Mouse (Mus musculus) limb, embryonic 10.5 days (tissue): Measurements from ENCODE around the gene Ap1g2. TPM values are rescaled to one million over a fixed set of nuclear protein-coding genes. Genes with fewer than 3 reads are reported as not detected.

Experiments
- DNase-seq: peaks from one replicate; pipeline ENCODE4 v3.0.0-alpha.2; 2017; ENCODE audit warnings: low spot score
- H3K27ac ChIP-seq: fragments of 300-500 bp; sonication (generic); 2 replicates; pipeline ENCODE4 v1.5.1; 2016; ENCODE audit warnings: mild to moderate bottlenecking
- H3K27me3 ChIP-seq: fragments of 300-500 bp; sonication (generic); 2 replicates; pipeline ENCODE4 v1.6.1; 2016; ENCODE audit warnings: low read depth, mild to moderate bottlenecking; ENCODE audit not compliant: poor library complexity, severe bottlenecking
- H3K36me3 ChIP-seq: fragments of 300-500 bp; sonication (generic); 2 replicates; pipeline ENCODE4 v1.6.1; 2016; ENCODE audit warnings: mild to moderate bottlenecking, moderate library complexity
- H3K4me1 ChIP-seq: fragments of 300-500 bp; sonication (generic); 2 replicates; pipeline ENCODE4 v1.6.1; 2016
- H3K4me3 ChIP-seq: fragments of 300-500 bp; sonication (generic); 2 replicates; pipeline ENCODE4 v1.5.1; 2016; ENCODE audit warnings: mild to moderate bottlenecking, moderate library complexity
- H3K9me3 ChIP-seq: fragments of 300-500 bp; sonication (generic); replicated peaks from 2 replicates; pipeline ENCODE4 v1.6.1; 2016; ENCODE audit warnings: mild to moderate bottlenecking
- WGBS: fragments of 180-500 bp; shearing (Covaris S2); methylation state at CpG from one replicate; pipeline ENCODE4 v1.1.7; 2016; 5-methylcytosine and 5-hydroxymethylcytosine counted together
- polyA plus RNA-seq: library from polyadenylated mRNA; unstranded; fragments of >200 nt; fragmentation: Nextera tagmentation; extraction: Ambion mirVana; gene quantifications from 2 replicates; pipeline ENCODE4 v1.2.1, GENCODE M21; 2016

Gene Ap1g2
- polyA plus RNA-seq, 1 experiment from 2014 or later, result 12.5 TPM

DNA sequence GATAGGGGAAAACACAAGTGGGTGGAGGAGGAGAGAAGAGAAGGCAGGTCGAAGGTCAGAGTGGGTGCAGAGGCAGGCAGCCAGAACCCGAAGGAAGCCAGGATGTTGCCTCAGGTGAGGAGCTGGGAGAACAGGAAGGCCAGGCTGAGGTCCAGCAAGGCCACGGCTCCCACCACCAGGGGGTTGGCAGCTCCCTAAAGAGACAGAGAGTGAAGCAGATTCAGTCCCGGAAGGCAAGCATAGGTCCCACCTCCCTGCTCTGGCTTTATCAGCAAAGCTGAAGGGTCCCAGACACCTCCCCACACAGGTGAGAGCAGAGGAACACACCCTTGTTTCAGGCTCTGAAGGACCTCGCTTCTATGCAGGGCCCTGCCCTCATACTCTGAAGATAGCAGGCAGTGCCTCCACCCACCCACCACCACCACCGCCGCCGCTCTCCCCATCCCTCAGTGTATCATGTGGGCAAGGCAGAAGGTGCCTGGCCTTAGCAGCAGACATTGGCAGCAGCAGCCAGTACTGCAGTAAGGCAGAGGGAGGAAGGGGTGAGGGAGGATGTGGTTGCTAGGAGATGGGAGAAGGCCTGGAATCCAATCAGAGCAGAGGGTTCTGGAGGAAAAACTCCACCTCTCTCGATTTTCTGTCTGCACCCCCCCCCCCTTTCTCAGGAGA is 1.9 kb upstream of the Ap1g2 start:
- no peak for DNase-seq
- H3K9me3 ChIP-seq, result no peaks in the 10 kb centered on the region
- H3K27ac ChIP-seq, result no peak overlapping the region
- 53% methylated on average over 9 of the region's 9 CpGs for WGBS
- H3K27me3 ChIP-seq, result peaks cover 64% of the 10 kb centered on the region
- H3K4me1 ChIP-seq, result peaks cover 49% of the 10 kb centered on the region
- H3K36me3 ChIP-seq, result no peaks in the 10 kb centered on the region
- H3K4me3 ChIP-seq, result no peak overlapping the region

GRCm38 (mm10) chr14:55106990-55107389 is 597 bp upstream of the Ap1g2 start:
- Histone ChIP-seq H3K4me3 (peak overlapping the region; percentile 62; the same call in 1 of the 2 replicates), H3K4me1 (peaks cover 49% of the 10 kb centered on the region), H3K27ac (no peak overlapping the region), H3K36me3 (no peaks in the 10 kb centered on the region), H3K9me3 (no peaks in the 10 kb centered on the region), H3K27me3 (peaks cover 50% of the 10 kb centered on the region)
- DNase-seq, result no peak
- WGBS, result 75% methylated on average over 8 of the region's 8 CpGs

- H3K9me3 ChIP-seq, result no peaks in the 10 kb centered on the region
- peaks cover 34% of the 10 kb centered on the region for H3K27me3 ChIP-seq
- WGBS, result 2% methylated on average over 7 of the region's 7 CpGs
- H3K4me3 ChIP-seq, result peak overlapping the region; percentile 62
- H3K27ac ChIP-seq, result peak overlapping the region; percentile 85
- peaks cover 49% of the 10 kb centered on the region for H3K4me1 ChIP-seq
- H3K36me3 ChIP-seq, result peaks cover 6% of the 10 kb centered on the region; the same call in 1 of the 2 replicates
- DNase-seq, result no peak
These were observed 1.0 kb downstream of the Ap1g2 start for GRCm38 (mm10) chr14:55105386-55105785.

DNA sequence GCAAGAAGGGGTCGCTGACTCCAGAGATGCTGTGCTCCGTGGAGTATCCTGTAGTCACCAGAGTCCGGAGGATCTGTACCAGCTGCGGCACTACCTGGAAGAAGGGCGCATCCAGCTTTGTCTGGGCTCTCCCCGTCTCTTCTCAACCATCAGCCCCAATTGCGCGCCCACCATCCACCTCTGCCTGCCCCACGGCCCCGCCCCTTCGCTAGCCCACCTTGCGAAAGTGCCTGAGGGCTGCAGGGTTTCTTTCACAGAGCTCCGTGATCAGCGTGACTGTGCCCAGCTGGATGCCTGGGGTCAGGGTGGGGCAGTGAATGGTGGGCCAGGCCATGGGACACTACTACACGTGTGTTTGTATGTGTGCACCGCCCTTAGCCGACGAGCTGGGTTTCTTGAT is 2.0 kb downstream of the Ap1g2 start:
- DNase-seq, result no peak
- Histone ChIP-seq H3K4me1 (peaks cover 42% of the 10 kb centered on the region), H3K27ac (no peak overlapping the region), H3K36me3 (peaks cover 6% of the 10 kb centered on the region; the same call in 1 of the 2 replicates), H3K4me3 (no peak overlapping the region), H3K27me3 (peaks cover 24% of the 10 kb centered on the region), H3K9me3 (no peaks in the 10 kb centered on the region)
- WGBS, result 86% methylated on average over 18 of the region's 18 CpGs

DNA sequence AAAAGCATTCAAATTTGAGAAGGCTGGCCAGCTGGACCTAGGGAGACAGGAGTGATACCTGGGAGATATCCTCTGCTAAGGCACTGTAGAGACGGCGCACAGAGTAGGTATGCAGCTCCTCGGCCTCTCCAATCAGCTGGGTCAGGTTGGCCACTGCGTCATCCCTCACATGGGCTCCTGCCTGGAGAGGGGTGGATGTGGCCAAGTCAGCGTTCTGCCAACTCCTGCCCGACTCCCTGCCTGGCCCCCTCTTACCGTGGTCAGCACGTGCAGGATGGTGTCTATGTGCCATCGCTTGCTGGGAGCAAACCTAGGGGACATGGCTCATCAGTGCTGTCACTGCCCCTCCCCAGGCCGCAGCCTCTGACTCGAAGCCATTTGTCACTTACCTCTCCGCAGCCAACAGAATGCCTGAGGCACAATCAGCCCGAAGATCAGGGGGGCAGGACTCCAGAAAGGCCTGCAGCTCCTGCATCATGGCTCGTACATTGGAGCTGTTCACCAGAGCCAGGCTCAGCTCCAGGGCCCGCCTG is 4.1 kb downstream of the Ap1g2 start:
- no peak for DNase-seq
- Histone ChIP-seq H3K27ac (no peak overlapping the region), H3K36me3 (peaks cover 26% of the 10 kb centered on the region), H3K4me1 (peaks cover 30% of the 10 kb centered on the region), H3K9me3 (no peaks in the 10 kb centered on the region), H3K4me3 (no peak overlapping the region), H3K27me3 (peaks cover 4% of the 10 kb centered on the region; the same call in 1 of the 2 replicates)
- 73% methylated on average over 15 of the region's 15 CpGs for WGBS

DNA sequence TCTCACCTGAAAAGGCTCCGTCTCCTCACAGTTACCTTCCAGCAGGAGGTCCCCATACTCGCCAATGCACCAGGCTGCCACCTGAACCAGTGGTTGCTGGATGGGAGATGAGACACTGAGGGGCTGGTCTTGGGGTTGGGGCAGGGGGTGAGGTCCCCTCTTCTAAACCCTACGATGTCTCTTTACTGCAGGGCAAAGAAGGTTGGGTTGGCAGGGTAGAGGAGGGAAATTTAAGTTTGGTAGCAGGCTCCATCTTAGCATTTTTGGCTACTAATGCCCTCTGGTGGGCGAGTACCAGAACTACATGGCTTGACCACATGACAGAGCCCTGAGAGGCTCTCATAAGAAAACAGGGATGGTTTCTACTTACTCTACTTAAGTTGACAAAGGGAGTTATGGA is 4.8 kb downstream of the Ap1g2 start:
- 55% methylated on average over 4 of the region's 4 CpGs for WGBS
- Histone ChIP-seq H3K9me3 (no peaks in the 10 kb centered on the region), H3K4me3 (no peak overlapping the region), H3K27me3 (no peaks in the 10 kb centered on the region), H3K36me3 (peaks cover 28% of the 10 kb centered on the region), H3K27ac (no peak overlapping the region), H3K4me1 (peaks cover 31% of the 10 kb centered on the region)
- no peak for DNase-seq

DNA sequence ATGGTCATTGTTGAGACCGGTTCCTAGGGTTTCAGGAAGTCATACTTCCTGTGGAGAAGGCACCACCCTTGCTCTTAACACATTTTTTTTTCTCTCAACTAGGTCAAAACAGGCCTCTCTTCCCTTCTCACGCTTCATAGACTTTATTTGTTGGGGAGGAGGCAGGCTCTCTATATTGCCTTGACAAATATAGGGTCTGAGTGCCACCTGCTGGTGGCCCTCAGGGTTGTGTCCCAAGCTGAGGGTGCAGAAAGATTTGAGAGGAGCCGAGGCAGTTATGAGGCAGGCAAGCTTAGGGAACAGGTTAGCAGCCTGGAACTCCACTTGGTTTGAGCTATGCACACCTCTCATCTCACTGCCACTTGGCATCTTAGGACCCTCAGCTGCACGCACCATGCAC is 8.3 kb downstream of the Ap1g2 start:
- H3K4me1 ChIP-seq, result peaks cover 29% of the 10 kb centered on the region
- no peak overlapping the region for H3K4me3 ChIP-seq
- DNase-seq, result no peak
- H3K36me3 ChIP-seq, result peaks cover 28% of the 10 kb centered on the region
- H3K9me3 ChIP-seq, result no peaks in the 10 kb centered on the region
- no peaks in the 10 kb centered on the region for H3K27me3 ChIP-seq
- no peak overlapping the region for H3K27ac ChIP-seq
- WGBS, result 68% methylated on average over 4 of the region's 4 CpGs

DNA sequence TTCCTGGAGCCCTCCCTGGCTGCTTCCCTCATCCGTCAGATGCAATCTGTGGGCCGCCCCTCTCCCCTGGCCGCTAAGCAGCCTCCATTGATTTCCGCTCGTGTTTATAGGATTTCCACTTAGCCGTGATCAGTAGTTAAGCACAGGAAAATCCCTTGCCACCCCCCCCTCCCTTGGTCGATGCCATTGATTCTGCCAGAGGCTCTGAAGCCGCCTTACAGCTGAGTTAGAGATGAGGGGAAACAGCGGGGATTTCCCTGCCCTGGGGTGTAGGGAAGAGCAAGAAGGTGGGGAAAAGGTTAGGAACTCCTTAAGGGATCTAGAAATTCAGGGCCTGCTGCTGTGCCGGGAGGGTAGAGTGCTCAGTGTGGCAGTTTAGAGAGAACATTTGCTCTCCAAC is 8.7 kb downstream of the Ap1g2 start:
- no peak overlapping the region for H3K27ac ChIP-seq

GRCm38 (mm10) chr14:55096573-55097087 is 9.8 kb downstream of the Ap1g2 start:
- no peaks in the 10 kb centered on the region for H3K9me3 ChIP-seq
- 0 out of 2 replicates have a peak overlapping the region, but pooled peaks have one; percentile 4 for H3K4me3 ChIP-seq
- 62% methylated on average over 9 of the region's 9 CpGs for WGBS
- no peak overlapping the region for H3K27ac ChIP-seq
- peaks cover 33% of the 10 kb centered on the region for H3K4me1 ChIP-seq
- DNase-seq, result no peak
- peaks cover 28% of the 10 kb centered on the region for H3K36me3 ChIP-seq
- no peaks in the 10 kb centered on the region for H3K27me3 ChIP-seq

More for the DNA sequence above, 8.7 kb downstream of the Ap1g2 start:
- H3K4me1 ChIP-seq, result peaks cover 29% of the 10 kb centered on the region
- WGBS, result 78% methylated on average over 10 of the region's 10 CpGs
- no peak for DNase-seq
- peaks cover 28% of the 10 kb centered on the region for H3K36me3 ChIP-seq
- no peaks in the 10 kb centered on the region for H3K27me3 ChIP-seq
- H3K4me3 ChIP-seq, result no peak overlapping the region
- H3K9me3 ChIP-seq, result no peaks in the 10 kb centered on the region

DNA sequence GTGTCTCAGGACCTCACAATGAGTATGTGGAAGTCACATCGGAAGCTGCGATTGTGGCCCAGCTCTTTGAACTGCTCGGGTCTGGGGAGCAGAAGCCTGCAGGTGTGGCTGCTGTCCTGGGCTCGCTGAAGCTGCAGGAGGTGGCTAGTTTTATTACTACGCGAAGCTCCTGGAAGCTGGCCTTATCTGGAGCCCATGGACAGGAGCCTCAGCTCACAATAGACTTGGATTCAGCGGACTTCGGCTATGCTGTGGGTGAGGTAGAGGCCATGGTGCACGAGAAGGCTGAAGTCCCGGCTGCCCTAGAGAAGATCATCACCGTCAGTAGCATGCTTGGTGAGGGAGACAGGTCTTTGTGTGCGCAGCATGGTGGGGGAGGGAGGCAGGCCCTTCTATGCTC is 10.7 kb downstream of the Ap1g2 start:
- Histone ChIP-seq H3K27ac (peak overlapping the region; percentile 94), H3K4me1 (peaks cover 42% of the 10 kb centered on the region), H3K9me3 (no peaks in the 10 kb centered on the region), H3K27me3 (0 out of 2 replicates have a peak, but pooled peaks cover 8% of the 10 kb centered on the region), H3K4me3 (peak overlapping the region; percentile 78), H3K36me3 (peaks cover 22% of the 10 kb centered on the region)
- no peak for DNase-seq
- WGBS, result 70% methylated on average over 12 of the region's 12 CpGs

GRCm38 (mm10) chr14:55095263-55095662 is 11.1 kb downstream of the Ap1g2 start:
- no peaks in the 10 kb centered on the region for H3K9me3 ChIP-seq
- peak overlapping the region; percentile 94 for H3K27ac ChIP-seq
- peak overlapping the region; percentile 78 for H3K4me3 ChIP-seq
- 0 out of 2 replicates have a peak, but pooled peaks cover 9% of the 10 kb centered on the region for H3K27me3 ChIP-seq
- WGBS, result 59% methylated on average over 9 of the region's 9 CpGs
- peaks cover 43% of the 10 kb centered on the region for H3K4me1 ChIP-seq
- DNase-seq, result no peak
- H3K36me3 ChIP-seq, result peaks cover 22% of the 10 kb centered on the region

- Histone ChIP-seq H3K27me3 (0 out of 2 replicates have a peak, but pooled peaks cover 9% of the 10 kb centered on the region), H3K4me3 (peak within 1 kb of the TSS; percentile 78), H3K36me3 (peaks cover 22% of the 10 kb centered on the region), H3K9me3 (no peaks in the 10 kb centered on the region), H3K4me1 (peaks cover 44% of the 10 kb centered on the region), H3K27ac (peak within 1 kb of the TSS; percentile 94)
- WGBS, result 1% methylated on average over 30 of the region's 30 CpGs
- DNase-seq, result peak; percentile 86
These were observed 11.6 kb downstream of the Ap1g2 start, which contains the start of gene Thtpa for GRCm38 (mm10) chr14:55094704-55095231. Gene Thtpa (plus strand): TSS chr14:55094784.

DNA sequence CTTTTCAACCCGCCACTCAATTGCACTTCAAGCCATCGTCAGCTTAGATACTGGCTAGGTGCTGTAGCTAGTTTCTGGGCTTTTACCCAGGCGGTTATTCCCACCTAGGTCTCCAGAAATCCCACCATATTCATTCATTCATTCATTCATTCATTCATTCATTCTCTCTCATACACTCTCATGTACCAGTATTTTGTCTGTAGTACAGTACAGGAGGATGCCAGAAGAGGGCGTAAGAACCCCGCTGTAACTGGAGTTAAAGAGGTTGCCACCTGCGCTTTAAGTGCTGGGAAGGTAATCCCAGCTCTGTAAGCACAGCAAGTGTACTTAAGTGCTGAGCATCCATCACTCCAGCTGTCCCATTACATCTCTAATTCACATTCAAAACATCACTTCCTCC is 12.5 kb downstream of the Ap1g2 start:
- H3K27ac ChIP-seq, result no peak overlapping the region
- 46% methylated on average over 6 of the region's 6 CpGs for WGBS
- H3K4me3 ChIP-seq, result peak overlapping the region; percentile 78; the same call in 1 of the 2 replicates
- H3K27me3 ChIP-seq, result 0 out of 2 replicates have a peak, but pooled peaks cover 9% of the 10 kb centered on the region
- peaks cover 18% of the 10 kb centered on the region for H3K36me3 ChIP-seq
- H3K4me1 ChIP-seq, result peaks cover 52% of the 10 kb centered on the region
- no peaks in the 10 kb centered on the region for H3K9me3 ChIP-seq
- DNase-seq, result no peak
